Mouse (Mus musculus) limb, embryonic 10.5 days (tissue): ENCODE data around the gene Kctd6. TPM values are rescaled to one million over a fixed set of nuclear protein-coding genes. Genes with fewer than 3 reads are reported as not detected.
"Not testable (repeated sequence)": the region's sequence is repeated elsewhere in the genome, so short reads cannot be mapped to it uniquely, and the experiment has no call there.

Experiments
- DNase-seq: peaks from one replicate; pipeline ENCODE4 v3.0.0-alpha.2; 2017; ENCODE audit warnings: low spot score
- H3K27ac ChIP-seq: fragments of 300-500 bp; sonication (generic); 2 replicates; pipeline ENCODE4 v1.5.1; 2016; ENCODE audit warnings: mild to moderate bottlenecking
- H3K27me3 ChIP-seq: fragments of 300-500 bp; sonication (generic); 2 replicates; pipeline ENCODE4 v1.6.1; 2016; ENCODE audit warnings: low read depth, mild to moderate bottlenecking; ENCODE audit not compliant: poor library complexity, severe bottlenecking
- H3K36me3 ChIP-seq: fragments of 300-500 bp; sonication (generic); 2 replicates; pipeline ENCODE4 v1.6.1; 2016; ENCODE audit warnings: mild to moderate bottlenecking, moderate library complexity
- H3K4me1 ChIP-seq: fragments of 300-500 bp; sonication (generic); 2 replicates; pipeline ENCODE4 v1.6.1; 2016
- H3K4me3 ChIP-seq: fragments of 300-500 bp; sonication (generic); 2 replicates; pipeline ENCODE4 v1.5.1; 2016; ENCODE audit warnings: mild to moderate bottlenecking, moderate library complexity
- H3K9me3 ChIP-seq: fragments of 300-500 bp; sonication (generic); replicated peaks from 2 replicates; pipeline ENCODE4 v1.6.1; 2016; ENCODE audit warnings: mild to moderate bottlenecking
- WGBS: fragments of 180-500 bp; shearing (Covaris S2); methylation state at CpG from one replicate; pipeline ENCODE4 v1.1.7; 2016; 5-methylcytosine and 5-hydroxymethylcytosine counted together
- polyA plus RNA-seq: library from polyadenylated mRNA; unstranded; fragments of >200 nt; fragmentation: Nextera tagmentation; extraction: Ambion mirVana; gene quantifications from 2 replicates; pipeline ENCODE4 v1.2.1, GENCODE M21; 2016

The Kctd6 gene
- 8.5 and 9.7 TPM in 2 replicates for polyA plus RNA-seq

DNA sequence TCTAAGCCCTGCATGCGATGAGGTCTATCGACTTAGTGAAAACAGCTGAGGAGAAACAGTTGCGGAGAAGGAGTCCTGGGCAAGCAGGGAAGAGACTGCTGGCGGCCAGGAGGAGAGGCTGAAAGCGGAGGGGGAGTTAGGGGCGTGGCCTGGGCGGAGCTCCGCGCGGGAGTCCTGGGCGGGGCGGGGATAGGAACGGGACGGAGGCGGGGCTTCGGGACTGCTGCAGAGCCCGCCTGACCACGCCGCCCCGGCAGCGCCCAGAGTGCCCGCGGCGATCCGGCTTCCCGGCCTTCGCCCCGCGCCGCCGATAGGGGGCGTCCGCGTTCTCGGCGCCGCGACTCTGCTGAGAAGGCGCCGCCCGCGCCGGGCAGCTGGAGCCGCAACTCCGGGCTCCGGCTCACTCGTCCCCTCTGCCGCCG, at the start of gene Kctd6:
Gene Kctd6, plus strand, starts transcription at position 338 of the 422 bp plus-strand sequence.
- under 1% methylated on average over 48 of the region's 49 CpGs for WGBS
- Histone ChIP-seq H3K27ac (peak within 1 kb of the TSS; percentile 96), H3K4me1 (peaks cover 40% of the 10 kb centered on the region), H3K36me3 (no peaks in the 10 kb centered on the region), H3K9me3 (no peaks in the 10 kb centered on the region), H3K27me3 (peaks cover 6% of the 10 kb centered on the region; the same call in 1 of the 2 replicates), H3K4me3 (peak within 1 kb of the TSS; percentile 81)
- peak; percentile 99 for DNase-seq

GRCm38 (mm10) chr14:8164463-8164862, 49.5 kb upstream of the Kctd6 start:
- no peak overlapping the region for H3K4me3 ChIP-seq
- H3K36me3 ChIP-seq, result peaks cover 86% of the 10 kb centered on the region
- no peak for DNase-seq
- no peaks in the 10 kb centered on the region for H3K27me3 ChIP-seq
- no peaks in the 10 kb centered on the region for H3K9me3 ChIP-seq
- H3K4me1 ChIP-seq, result no peaks in the 10 kb centered on the region
- no peak overlapping the region for H3K27ac ChIP-seq
- WGBS, result 85% methylated on average over 7 of the region's 7 CpGs

DNA sequence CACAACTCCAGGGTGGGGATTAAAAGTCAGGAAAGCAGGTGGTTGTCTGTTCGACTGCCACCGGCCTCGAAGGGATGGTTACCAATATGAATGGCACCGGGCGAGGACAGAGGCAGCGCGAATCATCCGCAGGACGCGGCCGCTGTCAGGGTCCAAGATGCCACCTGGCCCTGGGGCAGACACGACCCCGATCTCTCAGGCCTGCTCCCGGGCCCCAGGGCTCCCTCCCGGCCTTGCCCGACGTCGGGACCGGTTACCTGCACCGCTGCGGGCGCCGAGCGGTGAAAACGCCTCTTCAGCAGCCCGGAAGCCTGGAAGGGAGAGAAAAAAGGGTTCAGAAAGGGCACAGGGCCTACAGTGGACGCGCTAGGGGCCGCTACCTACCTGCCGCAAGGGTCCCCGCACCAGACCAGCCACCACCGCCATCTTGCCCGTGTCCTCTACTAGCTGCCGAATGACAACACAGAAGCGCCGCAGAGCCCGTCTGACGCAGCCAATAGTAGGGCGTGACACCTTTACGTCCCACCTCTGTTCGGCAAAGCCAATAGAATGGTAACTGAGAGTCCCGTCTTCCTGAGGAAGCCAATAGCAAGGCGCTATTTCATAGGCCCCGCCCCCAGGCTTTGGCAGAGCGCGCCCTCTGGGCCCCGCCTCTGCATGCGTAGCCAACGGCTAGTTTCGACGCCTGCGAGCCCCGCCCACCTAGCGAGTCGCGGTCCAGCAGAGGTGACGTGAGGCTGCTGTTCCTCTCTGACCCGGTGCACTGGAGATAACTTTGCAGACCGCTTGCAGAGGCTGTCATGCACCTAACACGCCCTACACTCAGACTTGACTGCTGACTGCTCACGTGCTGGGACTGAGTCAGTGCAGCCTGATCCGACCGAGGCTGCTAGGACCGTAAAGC, 41.2 kb upstream of the Kctd6 start, which contains the start of gene Pdhb:
Gene Pdhb, minus strand, starts transcription at position 519 of the 904 bp plus-strand sequence.
- peak; percentile 95 for DNase-seq
- peak within 1 kb of the TSS; percentile 90 for H3K4me3 ChIP-seq
- WGBS, result under 1% methylated on average over 64 of the region's 64 CpGs
- H3K27ac ChIP-seq, result peak within 1 kb of the TSS; percentile 92
- H3K9me3 ChIP-seq, result no peaks in the 10 kb centered on the region
- H3K4me1 ChIP-seq, result peaks cover 14% of the 10 kb centered on the region; the same call in 1 of the 2 replicates
- no peaks in the 10 kb centered on the region for H3K27me3 ChIP-seq
- H3K36me3 ChIP-seq, result peaks cover 33% of the 10 kb centered on the region

DNA sequence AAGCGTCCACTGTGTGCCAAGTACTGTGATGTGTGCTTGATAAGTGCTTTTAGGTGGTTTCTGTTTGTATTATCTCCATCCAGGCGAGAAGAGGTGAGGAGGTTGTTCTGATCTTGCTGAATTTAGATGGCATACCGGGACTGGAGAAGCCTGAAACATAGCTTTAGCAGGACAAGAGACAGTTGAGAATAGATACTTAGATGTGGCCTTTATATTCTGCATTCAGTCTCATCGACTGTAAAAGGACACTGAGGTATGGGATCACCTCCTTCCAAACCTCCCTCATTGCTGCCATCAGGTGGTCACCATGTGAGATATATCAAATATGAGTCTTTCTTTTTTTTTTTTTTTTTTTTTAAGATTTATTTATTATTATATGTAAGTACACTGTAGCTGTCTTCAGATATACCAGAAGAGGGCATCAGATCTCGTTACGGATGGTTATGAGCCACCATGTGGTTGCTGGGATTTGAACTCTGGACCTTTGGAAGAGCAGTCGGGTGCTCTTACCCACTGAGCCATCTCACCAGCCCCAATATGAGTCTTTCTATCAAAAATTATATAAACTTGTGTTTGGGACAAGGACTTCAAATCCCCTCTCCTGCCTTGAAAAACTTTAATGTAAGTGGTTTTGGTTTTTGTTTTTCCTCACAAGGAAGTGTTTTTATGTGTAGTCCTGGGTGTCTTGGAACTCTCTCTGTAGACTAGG, 40.2 kb upstream of the Kctd6 start:
- Histone ChIP-seq H3K4me3 (peak overlapping the region; percentile 90), H3K4me1 (peaks cover 14% of the 10 kb centered on the region; the same call in 1 of the 2 replicates), H3K36me3 (peaks cover 24% of the 10 kb centered on the region), H3K27ac (peak overlapping the region; percentile 51)
- H3K9me3 ChIP-seq, DNase-seq, H3K27me3 ChIP-seq: not testable (repeated sequence)
- 36% methylated on average over 7 of the region's 7 CpGs for WGBS

DNA sequence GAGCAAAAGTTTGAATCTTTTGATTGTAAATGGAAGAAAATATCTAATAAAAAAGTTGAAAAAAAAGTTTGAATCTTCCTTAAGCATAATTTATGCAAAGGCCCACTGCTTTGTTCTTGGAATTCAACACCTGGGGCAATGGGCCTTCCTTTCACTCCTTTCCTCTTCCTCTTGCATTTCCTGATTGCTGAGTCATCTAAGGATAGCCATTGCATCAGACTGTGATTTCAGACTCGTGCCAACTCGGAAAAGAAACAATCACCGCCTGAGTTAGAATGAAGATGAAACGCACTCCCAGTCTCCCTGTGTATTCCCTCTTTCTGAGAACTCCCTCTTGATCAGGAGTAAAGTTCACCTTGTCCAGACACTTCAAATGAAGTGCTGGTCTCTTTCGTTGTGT, 39.3 kb upstream of the Kctd6 start:
- 86% methylated on average over 5 of the region's 5 CpGs for WGBS
- Histone ChIP-seq H3K4me1 (peaks cover 14% of the 10 kb centered on the region; the same call in 1 of the 2 replicates), H3K27ac (no peak overlapping the region), H3K4me3 (no peak overlapping the region), H3K9me3 (no peaks in the 10 kb centered on the region), H3K27me3 (no peaks in the 10 kb centered on the region), H3K36me3 (peaks cover 14% of the 10 kb centered on the region)
- DNase-seq, result no peak

GRCm38 (mm10) chr14:8176251-8176650, 37.7 kb upstream of the Kctd6 start:
- Histone ChIP-seq H3K27ac (no peak overlapping the region), H3K4me3 (no peak overlapping the region), H3K9me3 (no peaks in the 10 kb centered on the region), H3K36me3 (no peaks in the 10 kb centered on the region), H3K27me3 (no peaks in the 10 kb centered on the region), H3K4me1 (peaks cover 14% of the 10 kb centered on the region; the same call in 1 of the 2 replicates)
- 74% methylated on average over 5 of the region's 5 CpGs for WGBS
- no peak for DNase-seq

DNA sequence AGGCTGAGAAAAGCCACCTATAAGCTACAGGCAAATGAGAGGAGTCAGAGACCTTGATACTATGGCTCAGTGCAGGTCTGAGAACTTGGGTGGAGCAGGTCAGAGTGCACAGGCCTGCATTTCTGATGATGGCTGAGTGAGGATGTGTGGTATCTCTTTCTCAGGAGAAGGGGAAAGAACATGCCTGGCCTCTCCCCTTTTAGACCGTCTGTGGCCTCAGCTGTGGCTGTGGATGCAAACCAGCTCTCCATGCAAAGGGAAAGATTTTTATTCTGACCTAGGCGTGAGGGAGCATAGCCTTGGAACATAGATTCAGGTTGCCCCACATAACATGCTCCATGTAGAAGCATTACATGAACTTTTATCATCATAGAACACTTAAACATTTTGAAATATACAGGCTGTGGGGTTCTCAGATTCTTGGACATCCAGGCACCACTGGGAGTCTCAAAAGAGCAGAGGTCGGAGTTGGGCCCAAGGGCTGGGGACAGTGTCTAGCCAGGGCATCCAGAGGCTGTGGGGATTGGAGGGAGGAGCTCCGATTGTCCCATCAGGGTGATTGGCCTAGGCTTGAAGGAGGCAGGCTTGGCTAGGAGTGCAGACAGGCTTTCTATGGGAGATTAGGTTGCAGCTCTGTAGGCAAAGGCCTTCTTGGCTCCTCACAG, 33.4 kb upstream of the Kctd6 start:
- Histone ChIP-seq H3K27ac (no peak overlapping the region), H3K4me1 (no peaks in the 10 kb centered on the region), H3K9me3 (no peaks in the 10 kb centered on the region), H3K4me3 (no peak overlapping the region), H3K36me3 (no peaks in the 10 kb centered on the region), H3K27me3 (no peaks in the 10 kb centered on the region)
- 73% methylated on average over 4 of the region's 4 CpGs for WGBS
- DNase-seq, result no peak

DNA sequence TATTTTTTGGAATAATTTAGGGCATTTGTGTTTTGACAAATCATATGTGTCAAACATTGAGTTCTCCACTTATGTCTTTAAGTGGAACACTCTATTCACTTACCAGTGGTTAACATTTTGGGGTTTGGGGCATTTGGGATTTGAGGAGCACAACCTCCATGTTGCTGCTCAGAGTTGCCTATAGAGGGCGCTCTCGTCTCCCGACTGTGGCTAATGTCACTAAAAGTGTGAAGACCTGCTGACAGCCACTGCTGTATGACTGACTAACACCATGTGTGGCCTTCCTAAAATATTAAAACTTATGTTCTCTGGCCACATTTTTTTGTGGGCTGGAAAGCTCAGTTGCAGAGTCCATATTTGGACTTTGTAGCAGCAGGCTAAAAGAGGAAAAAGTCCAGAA, 30.6 kb upstream of the Kctd6 start:
- Histone ChIP-seq H3K4me3 (no peak overlapping the region), H3K36me3 (no peaks in the 10 kb centered on the region), H3K27me3 (no peaks in the 10 kb centered on the region), H3K4me1 (no peaks in the 10 kb centered on the region), H3K9me3 (no peaks in the 10 kb centered on the region), H3K27ac (no peak overlapping the region)
- 64% methylated on average over 3 of the region's 3 CpGs for WGBS
- DNase-seq, result no peak

DNA sequence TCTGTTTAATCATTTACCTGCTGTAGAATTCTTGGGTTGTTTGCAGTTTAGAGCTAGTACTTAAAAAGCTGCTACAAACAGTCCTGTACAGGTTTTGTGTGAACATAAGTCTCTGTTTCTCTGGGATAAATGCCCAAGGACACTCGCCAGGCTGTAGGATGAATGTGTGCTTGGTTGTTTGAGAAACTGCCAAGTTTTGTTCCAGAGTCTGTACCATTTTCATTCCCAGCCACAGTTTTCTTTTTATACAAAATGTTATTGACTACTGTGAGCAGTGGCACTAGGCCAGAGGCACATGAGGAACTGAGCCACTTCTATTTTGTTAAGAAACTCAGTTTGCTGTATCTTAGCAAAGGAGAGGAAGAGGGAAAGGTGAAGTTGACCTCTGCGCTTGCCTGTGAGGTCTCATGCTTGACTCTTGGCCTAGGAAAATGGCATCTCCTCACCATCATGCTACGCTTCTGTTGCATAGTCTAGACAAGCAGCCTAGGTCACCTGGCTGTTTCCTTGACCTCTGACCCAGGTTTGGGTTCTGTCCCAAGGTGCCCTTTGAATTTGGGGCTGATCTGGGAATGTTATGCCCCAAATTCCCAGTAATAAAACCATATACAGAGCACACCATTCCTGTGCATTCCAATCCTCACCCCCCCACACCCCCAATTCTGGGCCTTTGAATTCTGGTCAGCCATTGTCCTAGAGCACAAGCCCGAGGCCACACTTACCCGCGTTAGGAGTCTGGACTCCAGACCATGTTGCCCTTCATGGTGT, 27.5 kb upstream of the Kctd6 start:
- no peak overlapping the region for H3K27ac ChIP-seq
- WGBS, result 95% methylated on average over 6 of the region's 6 CpGs
- H3K4me1 ChIP-seq, result no peaks in the 10 kb centered on the region; the same call in 1 of the 2 replicates
- no peak overlapping the region for H3K4me3 ChIP-seq
- H3K27me3 ChIP-seq, result no peaks in the 10 kb centered on the region
- no peaks in the 10 kb centered on the region for H3K9me3 ChIP-seq
- no peak for DNase-seq
- no peaks in the 10 kb centered on the region for H3K36me3 ChIP-seq

GRCm38 (mm10) chr14:8190556-8190955, 23.4 kb upstream of the Kctd6 start:
- no peak overlapping the region for H3K4me3 ChIP-seq
- H3K36me3 ChIP-seq, result no peaks in the 10 kb centered on the region
- DNase-seq, result no peak
- H3K27ac ChIP-seq, result no peak overlapping the region
- no peaks in the 10 kb centered on the region for H3K27me3 ChIP-seq
- H3K4me1 ChIP-seq, result peaks cover 4% of the 10 kb centered on the region; the same call in 1 of the 2 replicates
- WGBS, result 89% methylated on average over 3 of the region's 3 CpGs
- H3K9me3 ChIP-seq, result no peaks in the 10 kb centered on the region

- Histone ChIP-seq H3K27ac (no peak overlapping the region; the same call in 1 of the 2 replicates), H3K36me3 (no peaks in the 10 kb centered on the region)
Observed at GRCm38 (mm10) chr14:8191331-8191965, 22.5 kb upstream of the Kctd6 start.

More at GRCm38 (mm10) chr14:8191331-8191965, 22.5 kb upstream of the Kctd6 start:
- peaks cover 4% of the 10 kb centered on the region; the same call in 1 of the 2 replicates for H3K4me1 ChIP-seq
- H3K4me3 ChIP-seq, result no peak overlapping the region
- H3K27me3 ChIP-seq, result no peaks in the 10 kb centered on the region
- WGBS, result 63% methylated on average over 12 of the region's 12 CpGs
- H3K9me3 ChIP-seq, result no peaks in the 10 kb centered on the region
- DNase-seq, result no peak
